Mouse (Mus musculus): ENCODE results near the gene Pfn1.
A peak's percentile ranks its signal among the peaks of the same experiment; 100 is the strongest.

The Pfn1 gene

DNA sequence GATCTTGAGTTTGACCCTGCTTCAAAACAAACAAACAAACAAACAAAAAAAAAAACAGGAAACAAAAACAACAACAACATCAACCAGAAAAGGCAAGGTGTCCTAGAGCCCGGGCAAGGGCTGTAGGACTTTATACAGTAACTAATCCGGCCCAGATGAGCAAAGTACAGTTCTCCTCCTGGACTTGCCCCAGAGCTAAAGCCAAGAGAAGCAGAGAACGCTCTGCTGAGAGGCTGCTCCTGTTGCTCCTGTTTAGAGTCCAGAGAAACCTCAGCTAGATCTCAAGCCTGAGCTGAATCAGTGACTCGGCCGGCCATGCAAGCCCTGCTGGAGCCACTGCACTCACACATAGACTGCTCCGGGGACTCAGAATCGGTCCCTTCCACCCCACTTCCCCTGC lies 24.3 kb downstream of the Pfn1 start:
- no peak for DNase-seq

DNA sequence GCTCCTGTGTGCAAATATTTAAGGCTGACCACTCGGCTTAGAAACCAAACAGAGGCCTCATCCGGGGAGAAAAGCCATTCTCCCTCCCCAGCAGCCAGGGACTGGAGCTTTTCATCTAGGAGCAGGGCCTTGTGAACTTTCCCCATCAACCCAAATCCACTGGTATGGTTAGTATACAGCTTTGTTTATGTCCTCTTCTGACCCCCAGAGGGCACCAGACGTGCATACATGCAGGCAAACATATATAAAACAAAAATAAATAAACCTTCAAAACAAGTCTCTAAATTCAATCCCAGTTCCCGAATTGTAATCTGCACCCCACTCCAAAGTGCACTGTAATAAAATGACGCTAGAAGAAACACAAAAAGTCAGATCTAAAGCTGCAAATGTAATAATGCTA lies 24.9 kb downstream of the Pfn1 start:
- DNase-seq, result peak in 1 of 2 experiments; percentile 19

DNA sequence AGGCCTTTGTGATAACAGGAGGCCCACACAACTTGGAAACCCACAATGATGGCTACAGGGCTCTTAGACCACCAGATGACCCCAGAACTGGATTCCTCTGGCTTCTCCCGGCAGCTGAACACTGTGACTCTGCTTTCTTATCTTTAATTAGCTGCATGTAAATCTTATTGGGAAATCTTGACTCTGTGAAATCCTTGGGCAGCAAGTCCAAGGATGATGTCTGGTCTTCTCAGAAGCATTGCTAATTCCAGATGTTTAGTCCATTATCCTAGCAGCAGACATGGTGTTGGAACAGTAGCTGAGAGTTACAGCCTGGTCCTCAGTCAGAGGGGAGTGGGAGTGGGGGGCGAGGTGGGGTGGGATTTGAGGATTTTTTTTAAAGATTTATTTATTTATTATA lies 26.0 kb downstream of the Pfn1 start:
- DNase-seq, result no peak

DNA sequence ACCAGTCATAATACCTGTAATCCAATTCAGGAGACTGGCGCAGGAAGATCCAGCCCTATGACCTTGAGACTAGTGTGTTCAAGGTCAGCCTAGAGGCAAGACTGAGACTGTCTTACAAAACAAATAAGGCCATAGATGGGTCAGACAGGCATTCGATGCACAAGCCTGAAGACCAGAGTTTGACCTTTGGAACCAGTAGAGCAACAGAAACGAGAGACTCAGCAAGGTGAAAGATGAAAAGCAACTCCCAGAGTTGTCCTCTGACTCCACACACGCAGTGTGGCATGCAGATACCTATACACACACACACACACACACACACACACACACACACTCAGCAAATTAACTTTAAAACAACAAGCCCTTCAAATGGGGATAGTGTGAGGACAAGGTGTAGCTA lies 27.6 kb downstream of the Pfn1 start:
- DNase-seq, result no peak

DNA sequence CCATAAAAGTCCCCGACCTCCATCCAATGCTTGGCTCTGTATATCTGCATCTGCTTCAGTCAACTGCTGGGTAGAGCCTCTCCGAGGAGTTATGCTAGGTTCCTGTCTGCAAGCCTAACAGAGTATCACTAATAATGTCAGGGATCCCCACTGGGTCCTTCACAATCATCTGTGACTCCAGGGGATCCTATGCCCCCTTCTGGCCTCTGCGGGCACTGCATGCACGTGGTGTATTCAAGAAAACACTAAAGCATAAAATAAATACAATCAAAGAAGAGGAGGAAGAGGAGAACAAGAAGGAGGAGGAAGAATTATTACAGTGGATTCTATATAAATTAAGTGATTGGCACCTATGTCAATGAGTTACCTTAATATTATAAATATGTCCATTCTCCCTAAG lies 29.0 kb downstream of the Pfn1 start:
- DNase-seq, result peak in 1 of 2 experiments; percentile 68

DNA sequence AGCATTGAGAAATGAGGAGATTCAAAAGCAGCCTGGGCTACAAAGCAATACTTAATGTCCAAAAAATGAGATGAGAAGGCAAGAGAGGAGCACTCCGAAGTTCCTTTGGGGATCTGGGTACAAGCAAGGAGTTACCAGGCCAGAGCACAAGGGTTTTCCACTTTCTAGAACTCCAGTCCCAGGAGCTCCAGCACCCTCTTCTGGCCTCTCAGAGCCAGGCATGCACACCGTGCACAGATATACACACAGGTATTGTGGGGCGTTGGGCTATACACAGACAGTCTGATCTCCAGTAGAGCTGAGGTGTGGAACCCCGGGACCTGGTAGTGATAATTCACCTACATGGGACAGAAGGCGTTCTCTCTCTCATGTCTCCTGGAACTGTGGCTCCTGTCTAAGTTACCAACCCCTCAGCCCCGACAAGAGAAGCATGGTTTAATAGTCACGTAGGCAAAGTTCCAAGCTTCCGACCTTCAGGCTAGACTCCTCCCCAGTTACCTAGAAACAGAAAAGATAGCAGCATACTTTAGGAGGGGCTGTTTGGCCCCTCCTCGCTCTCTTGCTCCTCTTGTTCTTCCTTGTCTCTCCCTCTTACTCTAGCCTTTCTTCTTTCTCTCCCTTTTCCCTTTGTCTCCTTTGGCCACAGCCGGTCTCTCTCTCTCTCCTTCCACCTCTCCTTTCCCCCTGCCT lies 31.2 kb downstream of the Pfn1 start:
- DNase-seq, result no peak

DNA sequence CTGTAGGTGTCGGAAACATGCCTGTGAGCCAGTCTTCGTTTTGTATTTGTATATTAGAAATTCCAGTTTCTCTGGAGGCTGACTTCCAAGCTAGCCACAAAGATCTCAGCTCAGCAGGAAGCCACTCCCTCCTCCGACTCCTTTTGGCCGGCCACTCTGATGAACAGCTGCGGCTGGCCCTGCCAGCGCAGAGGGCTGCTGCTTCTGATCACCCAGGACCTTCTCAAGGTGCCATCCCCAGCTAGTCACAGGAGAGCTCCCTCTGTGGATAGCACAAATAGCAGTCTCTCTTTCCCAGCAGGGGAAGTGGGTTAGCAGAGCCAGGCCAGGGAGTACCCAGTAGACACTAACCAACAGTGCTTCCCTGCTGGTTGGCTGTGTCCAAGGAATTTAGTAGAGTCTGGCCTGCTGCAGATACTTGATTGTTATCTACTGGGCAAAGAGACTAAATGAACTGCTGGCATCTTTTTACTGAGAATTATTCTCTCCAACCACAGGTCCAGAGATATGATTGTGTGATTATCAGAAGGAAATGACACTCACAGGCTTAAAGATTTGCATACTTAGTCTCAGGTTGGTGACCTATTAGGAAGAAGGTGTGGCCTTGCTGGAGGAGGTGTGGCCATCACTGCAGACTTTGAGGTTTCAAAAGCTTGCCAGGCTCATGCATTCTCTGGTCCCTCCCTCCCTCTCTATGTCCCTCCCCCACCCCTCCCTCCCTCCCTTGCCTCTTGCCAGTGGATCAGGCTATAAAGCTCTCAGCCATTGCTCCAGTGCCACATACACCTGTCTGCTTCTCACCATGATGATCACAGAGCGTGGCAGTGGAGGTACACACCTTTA lies 32.3 kb downstream of the Pfn1 start:
- DNase-seq, result peak in 1 of 2 experiments; percentile 47

DNA sequence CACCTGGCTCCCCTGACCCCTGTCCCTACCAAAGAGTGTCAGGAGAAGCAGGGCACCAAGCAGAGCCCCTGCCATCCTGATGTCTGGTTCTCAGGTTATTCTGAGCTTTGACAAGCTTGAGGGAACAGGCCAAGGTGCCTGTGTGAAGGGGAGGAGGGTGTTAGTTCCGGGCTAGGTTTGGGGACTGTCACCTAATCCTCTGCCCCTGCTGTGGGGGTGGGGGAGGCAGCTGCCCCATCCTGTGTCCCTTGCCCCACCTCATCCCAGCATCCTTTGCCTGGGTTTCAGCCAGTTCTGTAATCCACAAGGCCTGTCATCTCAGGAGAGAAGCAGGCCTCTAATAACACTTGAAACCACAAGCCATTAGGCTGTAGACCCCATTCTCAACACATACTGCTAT lies 35.3 kb downstream of the Pfn1 start, which contains the start of gene Chrne:
Gene Chrne, minus strand, starts transcription at position 116 of the 400 bp plus-strand sequence.
- DNase-seq, result no peak

DNA sequence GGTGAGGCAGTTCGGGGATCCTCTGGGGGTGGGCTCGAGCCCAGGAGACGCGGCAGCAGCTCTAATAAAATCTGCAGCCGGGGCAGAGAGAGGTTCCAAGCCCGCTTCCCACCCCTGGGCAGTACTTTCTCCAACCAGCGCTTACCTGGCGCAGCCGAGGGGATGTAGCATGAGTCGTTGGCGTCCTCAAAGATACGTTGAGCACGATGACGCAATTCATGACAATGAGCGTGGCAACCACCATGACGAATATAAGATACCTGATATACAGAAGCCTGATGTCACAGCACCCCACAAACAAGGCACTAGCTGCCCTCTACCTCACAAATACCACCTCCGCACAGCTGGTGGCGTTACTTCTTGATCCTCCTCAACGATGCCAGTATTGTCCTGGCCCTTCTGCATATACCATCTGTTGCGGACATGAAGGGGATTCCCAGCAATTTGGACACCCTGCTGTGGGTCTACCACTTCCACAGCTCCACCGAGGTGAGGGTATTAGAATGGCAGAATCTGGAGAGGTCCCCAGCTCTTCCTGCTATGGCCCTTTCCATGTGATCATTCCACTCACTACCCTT lies 38.8 kb downstream of the Pfn1 start, which contains the start of gene 4930544D05Rik:
Gene 4930544D05Rik, plus strand, starts transcription at position 333 of the 578 bp plus-strand sequence.
- DNase-seq, result peak in 1 of 2 experiments; percentile 10

DNA sequence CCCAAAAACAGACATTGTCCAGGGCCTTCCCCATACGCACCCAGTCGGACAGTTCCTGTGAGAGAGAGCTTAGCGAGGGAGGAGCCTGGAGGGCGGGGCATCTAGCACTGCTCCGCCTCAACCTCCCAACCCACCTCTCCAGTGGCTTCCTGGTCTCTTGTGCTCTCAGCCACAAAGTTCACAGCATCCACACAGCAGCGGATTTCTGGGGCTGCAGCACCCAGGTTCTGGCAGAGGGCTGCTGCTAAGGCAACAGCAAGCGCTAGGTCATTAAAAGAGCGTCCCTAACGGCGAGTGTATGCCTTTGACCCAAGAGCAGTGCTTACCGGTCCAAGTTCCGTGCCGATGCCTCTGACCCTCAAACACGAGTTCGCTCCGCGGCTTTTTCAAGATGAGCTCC lies 39.4 kb downstream of the Pfn1 start:
- peak; percentile 82 to 83 for DNase-seq

DNA sequence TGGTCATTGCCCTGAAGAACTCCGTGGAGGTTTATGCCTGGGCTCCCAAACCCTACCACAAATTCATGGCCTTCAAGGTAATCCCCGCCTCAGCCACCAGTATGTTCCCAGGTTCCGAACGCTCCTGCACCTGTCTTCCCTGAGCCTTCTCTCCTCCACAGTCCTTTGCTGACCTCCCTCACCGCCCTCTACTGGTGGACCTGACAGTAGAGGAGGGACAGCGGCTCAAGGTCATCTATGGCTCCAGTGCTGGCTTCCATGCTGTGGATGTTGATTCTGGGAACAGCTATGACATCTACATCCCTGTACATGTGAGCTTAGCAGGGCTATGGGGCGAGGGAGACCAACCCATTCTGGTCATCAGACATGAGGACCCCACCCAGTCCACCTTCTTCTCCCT lies 41.9 kb downstream of the Pfn1 start:
- no peak for DNase-seq

DNA sequence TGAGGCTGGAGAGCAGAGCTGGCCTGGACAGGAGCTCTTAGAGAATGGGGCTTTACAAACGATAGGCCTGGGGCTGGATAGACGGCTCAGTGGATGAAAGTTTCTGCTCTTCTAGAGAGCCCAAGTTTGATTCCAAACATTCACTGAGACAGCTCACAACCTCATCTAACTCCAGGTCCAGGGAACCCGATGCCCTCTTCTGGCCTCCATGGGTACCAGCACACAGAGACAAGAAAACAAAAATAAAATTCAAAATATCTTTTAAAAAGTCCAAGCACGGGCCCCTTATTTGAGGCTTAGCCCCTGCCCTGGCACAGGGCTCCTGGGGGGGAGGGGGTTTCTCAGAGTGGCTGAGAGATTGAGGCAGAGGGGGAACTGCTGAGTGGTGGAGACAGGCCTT lies 43.7 kb downstream of the Pfn1 start:
- DNase-seq, result no peak

DNA sequence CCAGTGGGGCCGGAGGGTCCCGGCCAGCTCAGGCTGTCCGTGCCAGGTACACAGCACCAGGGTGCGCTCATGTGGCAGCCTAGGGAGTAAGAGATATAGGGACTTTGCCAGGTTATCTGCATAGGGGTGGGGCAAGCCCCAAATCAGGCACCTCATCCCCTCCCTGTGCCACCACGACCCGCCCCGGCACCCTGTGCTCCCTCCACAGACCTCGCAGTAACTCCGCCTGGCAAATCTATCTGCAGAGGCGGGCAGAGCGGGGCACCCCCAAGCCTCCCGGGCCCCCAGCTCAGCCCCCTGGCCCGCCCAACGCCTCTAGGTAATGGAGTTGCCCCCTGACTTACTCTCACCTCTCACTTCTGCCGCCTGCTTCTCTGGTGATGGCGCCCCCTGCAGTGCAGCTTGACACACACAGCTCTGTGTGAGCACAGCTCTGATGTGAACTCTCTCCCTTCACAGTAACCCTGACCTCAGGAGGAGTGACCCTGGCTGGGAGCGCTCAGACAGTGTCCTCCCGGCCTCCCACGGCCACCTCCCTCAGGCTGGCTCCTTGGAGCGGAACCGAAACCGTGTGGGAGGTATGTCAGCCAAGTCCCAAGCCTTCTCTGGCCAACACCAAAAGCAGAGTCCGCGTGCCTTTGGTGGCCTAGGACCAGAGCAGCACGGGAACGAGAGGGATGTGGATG lies 45.9 kb downstream of the Pfn1 start:
- peak in 1 of 2 experiments; percentile 29 for DNase-seq

DNA sequence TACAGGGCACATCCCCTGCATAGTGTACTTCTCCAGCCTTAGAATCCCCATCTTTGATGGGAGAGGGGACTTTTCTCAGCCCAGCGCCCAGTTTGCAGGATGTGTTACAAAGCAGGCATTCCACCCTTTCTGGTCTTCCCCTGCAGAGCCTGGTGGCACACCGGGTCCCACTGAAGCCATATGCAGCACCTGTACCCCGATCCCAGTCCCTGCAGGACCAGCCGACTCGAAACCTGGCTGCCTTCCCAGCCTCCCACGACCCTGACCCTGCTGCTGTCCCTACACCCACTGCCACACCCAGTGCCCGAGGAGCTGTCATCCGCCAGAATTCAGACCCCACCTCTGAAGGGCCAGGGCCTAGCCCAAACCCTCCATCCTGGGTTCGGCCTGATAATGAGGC lies 46.8 kb downstream of the Pfn1 start:
- no peak for DNase-seq

DNA sequence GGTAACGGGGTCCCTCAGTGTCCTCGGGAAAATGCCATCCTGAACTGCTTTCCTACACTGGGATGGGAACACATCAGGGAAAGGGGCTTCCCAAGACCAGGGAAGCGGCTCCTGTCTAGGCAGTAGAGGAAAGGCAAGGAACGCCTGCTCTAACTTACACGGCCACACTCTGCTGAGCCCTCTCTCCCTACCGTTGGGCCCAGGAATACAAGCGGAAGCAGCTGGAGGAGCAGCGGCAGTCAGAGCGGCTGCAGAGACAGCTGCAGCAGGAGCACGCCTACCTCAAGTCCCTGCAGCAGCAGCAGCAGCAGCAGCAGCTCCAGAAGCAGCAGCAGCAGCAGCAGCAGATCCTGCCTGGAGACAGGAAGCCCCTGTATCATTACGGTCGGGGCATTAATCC lies 47.7 kb downstream of the Pfn1 start:
- DNase-seq, result no peak

DNA sequence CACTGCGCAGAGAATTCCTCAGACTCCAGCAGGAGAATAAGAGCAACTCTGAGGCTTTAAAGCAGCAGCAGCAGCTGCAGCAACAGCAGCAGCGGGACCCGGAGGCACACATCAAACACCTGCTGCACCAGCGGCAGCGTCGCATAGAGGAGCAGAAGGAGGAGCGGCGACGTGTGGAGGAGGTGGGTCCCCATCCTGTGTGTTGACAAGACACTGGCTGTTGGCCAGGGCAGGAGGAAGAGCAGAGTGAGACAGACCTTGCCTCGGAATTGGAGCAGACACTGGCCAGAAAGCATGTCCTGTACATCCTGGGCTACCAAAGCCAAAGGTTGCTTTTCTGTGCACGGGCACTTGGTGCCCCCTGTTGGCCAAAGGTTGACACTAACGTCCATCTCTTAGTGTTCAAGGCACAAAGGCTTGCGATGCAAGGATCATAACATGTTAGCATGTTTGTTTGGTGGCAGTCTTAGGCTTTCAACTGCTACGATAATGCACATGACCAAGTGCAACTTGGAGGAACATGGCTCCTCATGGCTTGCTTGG lies 49.3 kb downstream of the Pfn1 start:
- peak; percentile 75 to 83 for DNase-seq

Measured in lung, postnatal 4 days (tissue).